Mouse (Mus musculus) adrenal gland, adult 8-10 months (tissue): ENCODE data around the gene Aire. TPM values are rescaled to one million over a fixed set of nuclear protein-coding genes. Genes with fewer than 3 reads are reported as not detected.

Experiments
- DNase-seq: peaks from one replicate; pipeline ENCODE4 v3.0.0; 2022
- total RNA-seq, 4 experiments: library from RNA; stranded (reverse); gene quantifications; 2 replicates each; pipeline ENCODE4 v1.2.4; 2022

Gene Aire
- total RNA-seq: not detected

GRCm38 (mm10) chr10:78043406-78043836 lies at the start of gene Aire:
Aire (minus strand) TSS chr10:78043610.
- DNase-seq: no peak

- DNase-seq: no peak
These were observed 49.3 kb upstream of the Aire start for GRCm38 (mm10) chr10:78092725-78093029.

- DNase-seq: peak; percentile 58
These were observed 48.7 kb upstream of the Aire start for GRCm38 (mm10) chr10:78091865-78092724.

GRCm38 (mm10) chr10:78090706-78091491 lies 47.5 kb upstream of the Aire start:
- DNase-seq: no peak

GRCm38 (mm10) chr10:78090246-78090645 lies 46.8 kb upstream of the Aire start:
- DNase-seq: no peak

GRCm38 (mm10) chr10:78087101-78087511 lies 43.7 kb upstream of the Aire start:
- no peak for DNase-seq

GRCm38 (mm10) chr10:78086444-78087061 lies 43.1 kb upstream of the Aire start:
- DNase-seq: no peak

GRCm38 (mm10) chr10:78085711-78086110 lies 42.3 kb upstream of the Aire start:
- DNase-seq: no peak

- no peak for DNase-seq
These were observed 40.7 kb upstream of the Aire start for GRCm38 (mm10) chr10:78084073-78084472.

GRCm38 (mm10) chr10:78079955-78080591 lies 36.7 kb upstream of the Aire start:
- DNase-seq: peak; percentile 88

- DNase-seq: no peak
These were observed 34.9 kb upstream of the Aire start for GRCm38 (mm10) chr10:78078276-78078675.

GRCm38 (mm10) chr10:78077862-78078261 lies 34.5 kb upstream of the Aire start:
- DNase-seq: no peak

GRCm38 (mm10) chr10:78074977-78075376 lies 31.6 kb upstream of the Aire start:
- no peak for DNase-seq

GRCm38 (mm10) chr10:78074151-78074550 lies 30.7 kb upstream of the Aire start:
- DNase-seq: no peak

- peak; percentile 81 for DNase-seq
These were observed 25.9 kb upstream of the Aire start, which contains the start of gene Icosl for GRCm38 (mm10) chr10:78069101-78070011. Icosl (plus strand) TSS chr10:78069302.

- no peak for DNase-seq
These were observed 25.1 kb upstream of the Aire start for GRCm38 (mm10) chr10:78068541-78068940.

- DNase-seq: no peak
These were observed 23.8 kb upstream of the Aire start for GRCm38 (mm10) chr10:78067226-78067625.

GRCm38 (mm10) chr10:78063122-78063521 lies 19.7 kb upstream of the Aire start:
- DNase-seq: no peak

GRCm38 (mm10) chr10:78057056-78057455 lies 13.6 kb upstream of the Aire start:
- DNase-seq: no peak

GRCm38 (mm10) chr10:78054633-78055565 lies 11.5 kb upstream of the Aire start:
- peak; percentile 61 for DNase-seq
